Mouse (Mus musculus) lung, adult 2 months (tissue): Measurements from ENCODE around the gene Lmo1. TPM values are rescaled to one million over a fixed set of nuclear protein-coding genes. Genes with fewer than 3 reads are reported as not detected.
A peak's percentile ranks its signal among the peaks of the same experiment; 100 is the strongest.

Experiments
- DNase-seq: peaks from one replicate; pipeline ENCODE4 v3.0.0; 2022
- H3K4me1 ChIP-seq: fragments of 200-500 bp; 2 replicates; pipeline ENCODE4 v1.6.1; 2011; ENCODE audit warnings: low read length; ENCODE audit not compliant: control insufficient read depth, insufficient read depth
- H3K4me3 ChIP-seq: fragments of 200-500 bp; replicated peaks from 2 replicates; pipeline ENCODE3; 2011; ENCODE audit warnings: low read depth, mild to moderate bottlenecking, control low read depth, low read length; ENCODE audit errors: extremely low read depth
- CTCF ChIP-seq: fragments of 200-500 bp; IDR thresholded peaks from 2 replicates; pipeline ENCODE4 v1.5.1; 2011; ENCODE audit warnings: mild to moderate bottlenecking, low read length, control low read depth; ENCODE audit not compliant: insufficient read depth
- POLR2A ChIP-seq: fragments of 200-500 bp; IDR thresholded peaks from 2 replicates; pipeline ENCODE4 v1.6.1; 2011; ENCODE audit warnings: low read depth, mild to moderate bottlenecking, control low read depth, low read length, borderline replicate concordance; ENCODE audit errors: extremely low read depth
- WGBS: fragments of 180-500 bp; shearing (Covaris S2); methylation state at CpG from one replicate; pipeline ENCODE4 v1.1.7; 2018; 5-methylcytosine and 5-hydroxymethylcytosine counted together
- polyA plus RNA-seq: library from polyadenylated mRNA; depleted of rRNA; stranded (reverse); fragments of >200 nt; gene quantifications from 2 replicates; pipeline ENCODE4 v1.2.3, GENCODE M21; 2012

The Lmo1 gene
- polyA plus RNA-seq, 1 experiment, result 8.7 TPM

- WGBS, result 67% methylated on average over 5 of the region's 5 CpGs
- Histone ChIP-seq H3K4me3 (no peak overlapping the region), H3K4me1 (no peaks in the 10 kb centered on the region)
- DNase-seq, result no peak
- TF ChIP-seq POLR2A, result no peak
- TF ChIP-seq CTCF, result no peak
Observed at GRCm38 (mm10) chr7:109153538-109153937, 21.5 kb downstream of the Lmo1 start.

- Histone ChIP-seq H3K4me1 (no peaks in the 10 kb centered on the region), H3K4me3 (no peak overlapping the region)
- TF ChIP-seq POLR2A (no peak), CTCF (no peak)
- no peak for DNase-seq
- WGBS, result 77% methylated on average over 4 of the region's 4 CpGs
Observed at GRCm38 (mm10) chr7:109151088-109151487, 23.9 kb downstream of the Lmo1 start.

- no peak overlapping the region for H3K4me3 ChIP-seq
- TF ChIP-seq CTCF (no peak), POLR2A (no peak)
- no peak for DNase-seq
- H3K4me1 ChIP-seq, result no peaks in the 10 kb centered on the region
- 49% methylated on average over 8 of the region's 8 CpGs for WGBS
Observed at GRCm38 (mm10) chr7:109145211-109145610, 29.8 kb downstream of the Lmo1 start.

GRCm38 (mm10) chr7:109144705-109145104 lies 30.3 kb downstream of the Lmo1 start:
- no peak for DNase-seq
- Histone ChIP-seq H3K4me3 (no peak overlapping the region), H3K4me1 (no peaks in the 10 kb centered on the region)
- no peak for TF ChIP-seq CTCF
- TF ChIP-seq POLR2A, result no peak
- WGBS, result 57% methylated on average over 11 of the region's 11 CpGs

GRCm38 (mm10) chr7:109142564-109142963 lies 32.4 kb downstream of the Lmo1 start:
- DNase-seq, result no peak
- H3K4me3 ChIP-seq, result no peak overlapping the region
- 63% methylated on average over 2 of the region's 2 CpGs for WGBS
- no peak for TF ChIP-seq POLR2A
- TF ChIP-seq CTCF, result no peak
- H3K4me1 ChIP-seq, result no peaks in the 10 kb centered on the region

- H3K4me3 ChIP-seq, result no peak overlapping the region
- TF ChIP-seq POLR2A (no peak), CTCF (no peak)
- no peak for DNase-seq
- no peaks in the 10 kb centered on the region for H3K4me1 ChIP-seq
- WGBS, result 52% methylated on average over 3 of the region's 3 CpGs
Observed at GRCm38 (mm10) chr7:109141753-109142152, 33.3 kb downstream of the Lmo1 start.

- WGBS, result 63% methylated on average over 2 of the region's 2 CpGs
- no peak for DNase-seq
- H3K4me1 ChIP-seq, result no peaks in the 10 kb centered on the region
- no peak overlapping the region for H3K4me3 ChIP-seq
- TF ChIP-seq POLR2A (no peak), CTCF (no peak)
Observed at GRCm38 (mm10) chr7:109141054-109141453, 34.0 kb downstream of the Lmo1 start.

- Histone ChIP-seq H3K4me1 (no peaks in the 10 kb centered on the region), H3K4me3 (no peak overlapping the region)
- peak; percentile 73 for DNase-seq
- WGBS, result 5% methylated on average over 3 of the region's 3 CpGs
- peak; percentile 91 for TF ChIP-seq CTCF
- TF ChIP-seq POLR2A, result no peak
Observed at GRCm38 (mm10) chr7:109139405-109139804, 35.6 kb downstream of the Lmo1 start.

GRCm38 (mm10) chr7:109137441-109137840 lies 37.6 kb downstream of the Lmo1 start:
- WGBS, result 79% methylated on average over 8 of the region's 8 CpGs
- TF ChIP-seq POLR2A, result no peak
- TF ChIP-seq CTCF, result no peak
- no peaks in the 10 kb centered on the region for H3K4me1 ChIP-seq
- no peak for DNase-seq
- H3K4me3 ChIP-seq, result no peak overlapping the region

GRCm38 (mm10) chr7:109131565-109131964 lies 43.4 kb downstream of the Lmo1 start:
- Histone ChIP-seq H3K4me3 (no peak overlapping the region), H3K4me1 (no peaks in the 10 kb centered on the region)
- no peak for DNase-seq
- WGBS, result 53% methylated on average over 2 of the region's 2 CpGs
- TF ChIP-seq POLR2A (no peak), CTCF (no peak)

- H3K4me1 ChIP-seq, result no peaks in the 10 kb centered on the region
- H3K4me3 ChIP-seq, result no peak overlapping the region
- 69% methylated on average over 5 of the region's 5 CpGs for WGBS
- DNase-seq, result no peak
- TF ChIP-seq CTCF (no peak), POLR2A (no peak)
Observed at GRCm38 (mm10) chr7:109129946-109130686, 44.9 kb downstream of the Lmo1 start.
